Mouse (Mus musculus) testis, adult 2 months (tissue): ENCODE results near the gene Pim1.

Experiments used
- CTCF ChIP-seq: fragments of 200-500 bp; IDR thresholded peaks from 2 replicates; pipeline ENCODE4 v1.5.1; 2012; ENCODE audit warnings: low read depth, mild to moderate bottlenecking, inconsistent platforms, low read length, moderate library complexity; ENCODE audit not compliant: control insufficient read depth, insufficient read depth, insufficient replicate concordance
- POLR2A ChIP-seq: fragments of 200-500 bp; IDR thresholded peaks from 2 replicates; pipeline ENCODE4 v1.6.1; 2012; ENCODE audit warnings: low read depth, mild to moderate bottlenecking, inconsistent platforms, low read length, moderate library complexity; ENCODE audit not compliant: control insufficient read depth

DNA sequence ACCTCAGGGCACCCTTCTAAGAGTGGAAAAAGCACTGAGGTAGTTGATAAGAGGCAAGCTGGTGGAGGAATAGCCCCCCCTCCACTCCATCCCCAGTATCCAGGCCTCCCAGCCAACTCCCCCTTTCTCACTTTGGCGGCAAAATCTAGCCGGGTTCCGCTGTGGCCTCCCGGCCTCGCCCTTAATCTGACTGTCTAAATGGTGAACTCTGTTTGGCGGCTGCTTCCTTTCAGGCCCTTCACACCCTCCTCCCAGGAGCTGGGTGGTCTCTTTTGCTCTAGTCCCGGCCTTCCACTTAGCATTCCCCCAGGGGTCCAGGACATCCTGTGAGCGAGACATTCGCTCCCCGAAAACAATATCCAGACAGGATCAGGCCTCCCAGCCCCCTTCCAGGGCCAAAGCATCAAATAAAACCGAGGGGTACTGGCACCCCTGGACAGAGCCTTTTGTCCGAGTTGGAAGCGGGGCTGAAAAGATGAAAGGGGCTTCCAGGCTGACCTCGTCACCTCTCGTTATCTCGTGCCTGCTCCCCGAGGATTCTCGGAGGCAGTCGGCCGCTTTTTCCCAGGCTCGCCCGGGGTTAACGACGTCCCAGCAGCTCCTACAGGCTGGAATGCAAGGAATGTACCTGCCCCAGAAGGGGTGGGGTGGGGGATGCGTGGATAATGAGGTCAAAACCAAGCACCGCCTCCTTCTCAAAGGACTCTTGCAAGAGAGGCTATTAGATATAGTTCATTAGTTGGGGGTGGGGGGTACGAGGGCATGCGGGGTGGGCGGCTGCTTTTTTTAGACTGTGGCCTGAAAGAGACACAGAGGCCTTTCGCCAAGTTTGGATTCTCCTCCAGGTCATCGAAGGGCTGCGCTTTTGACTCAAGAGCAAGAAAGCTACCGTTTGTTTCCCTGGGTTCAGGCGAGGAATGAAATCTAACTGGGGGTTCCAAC, 39.4 kb upstream of the Pim1 start:
- TF ChIP-seq POLR2A (no peak), CTCF (no peak)
